Mouse (Mus musculus) kidney, postnatal 25 days (tissue): Measurements from ENCODE around the gene Thap12.

Source experiments
- DNase-seq, 2 experiments: peaks; one replicate each; pipeline ENCODE4 v3.0.0; 2021; ENCODE audit warnings: mixed read lengths in 2 of 2

Gene Thap12

DNA sequence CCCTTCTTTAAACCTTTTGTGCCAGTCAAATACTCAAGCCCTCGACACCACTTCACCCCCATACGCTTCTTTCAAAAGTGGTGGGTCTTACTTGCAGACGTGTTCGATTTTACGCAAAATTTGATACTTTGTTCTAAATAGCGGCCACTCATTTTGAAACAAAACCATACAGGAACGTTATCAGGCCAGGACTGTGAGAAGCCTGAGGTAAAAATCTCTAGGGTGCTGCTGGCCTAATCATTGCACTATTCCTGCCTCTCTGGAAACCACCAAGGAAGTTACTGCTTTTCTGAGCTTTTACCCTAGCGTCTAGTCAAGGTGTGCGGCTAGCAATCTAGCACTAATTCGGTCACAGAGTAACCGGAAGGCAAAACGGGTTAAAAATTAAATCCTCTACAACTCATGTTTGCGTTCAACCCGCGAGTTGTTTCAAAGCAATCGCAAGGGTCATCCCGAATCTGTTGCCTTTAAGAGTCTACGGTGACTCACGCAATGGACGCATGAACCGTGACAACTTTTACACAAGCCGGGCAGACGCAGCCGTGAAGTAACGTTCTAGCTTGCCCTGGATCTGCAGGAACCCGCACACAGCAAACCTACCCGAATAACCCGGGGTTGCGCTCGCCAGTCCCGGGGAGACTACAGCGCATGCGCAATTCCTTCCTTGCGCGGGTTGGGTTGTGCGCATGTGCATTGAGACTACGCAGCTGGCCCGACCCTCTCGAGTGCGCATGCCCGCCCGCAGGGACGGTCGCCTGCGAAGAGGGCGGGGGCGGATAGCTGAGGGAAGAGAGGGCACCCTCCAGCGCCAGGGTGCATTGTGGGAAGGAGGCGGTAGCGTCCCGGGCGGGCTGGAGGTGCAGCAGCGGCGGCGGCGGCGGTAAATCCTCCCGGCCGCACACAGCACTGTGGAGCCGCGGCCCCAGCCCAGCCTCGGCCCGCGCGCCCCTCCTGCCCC lies at the start of gene Thap12:
Gene Thap12, plus strand, starts transcription at position 821 of the 958 bp plus-strand sequence.
- DNase-seq = peak; percentile 99

DNA sequence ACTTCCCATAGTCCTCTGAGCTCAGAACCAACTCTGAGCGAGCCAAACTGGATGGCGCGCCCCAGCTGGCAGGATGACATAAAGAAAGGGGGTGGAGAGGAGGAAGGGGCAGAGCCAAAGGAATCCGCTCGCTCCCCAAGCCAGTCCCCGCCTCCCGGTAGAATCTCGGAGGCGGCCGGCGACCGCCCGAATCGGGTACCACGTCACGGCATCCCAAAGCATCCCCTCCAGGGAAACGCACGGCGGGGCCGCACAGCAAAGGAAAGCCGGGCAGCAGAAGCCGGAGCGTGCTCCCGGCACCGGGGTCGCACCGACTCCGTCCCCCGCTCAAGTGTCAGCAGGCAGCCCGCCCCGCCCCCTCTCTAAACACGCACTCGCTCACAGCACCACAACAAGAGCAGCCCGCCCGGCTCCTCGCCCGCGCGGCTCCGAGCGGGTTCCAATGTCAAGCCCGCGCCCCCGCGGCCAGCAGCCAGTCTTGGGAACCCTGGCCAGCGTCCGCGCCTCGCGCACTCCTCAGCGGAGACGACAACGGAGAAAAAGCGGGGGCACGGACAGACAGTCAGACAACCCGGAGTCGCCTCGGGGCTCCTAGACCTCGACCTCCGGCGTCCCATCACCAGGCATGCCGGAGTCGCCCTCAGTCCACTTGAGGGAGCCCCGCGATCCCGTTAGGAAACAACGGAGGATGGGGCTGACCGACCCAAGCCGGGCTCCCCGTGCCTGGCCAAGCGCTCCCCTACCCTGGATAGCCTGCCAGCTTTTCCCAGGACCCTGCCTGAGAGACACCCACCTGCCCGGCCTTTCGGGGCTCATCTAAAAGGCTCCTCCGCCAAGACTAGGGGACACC lies 47.0 kb upstream of the Thap12 start:
- peak; percentile 77 to 89 for DNase-seq

DNA sequence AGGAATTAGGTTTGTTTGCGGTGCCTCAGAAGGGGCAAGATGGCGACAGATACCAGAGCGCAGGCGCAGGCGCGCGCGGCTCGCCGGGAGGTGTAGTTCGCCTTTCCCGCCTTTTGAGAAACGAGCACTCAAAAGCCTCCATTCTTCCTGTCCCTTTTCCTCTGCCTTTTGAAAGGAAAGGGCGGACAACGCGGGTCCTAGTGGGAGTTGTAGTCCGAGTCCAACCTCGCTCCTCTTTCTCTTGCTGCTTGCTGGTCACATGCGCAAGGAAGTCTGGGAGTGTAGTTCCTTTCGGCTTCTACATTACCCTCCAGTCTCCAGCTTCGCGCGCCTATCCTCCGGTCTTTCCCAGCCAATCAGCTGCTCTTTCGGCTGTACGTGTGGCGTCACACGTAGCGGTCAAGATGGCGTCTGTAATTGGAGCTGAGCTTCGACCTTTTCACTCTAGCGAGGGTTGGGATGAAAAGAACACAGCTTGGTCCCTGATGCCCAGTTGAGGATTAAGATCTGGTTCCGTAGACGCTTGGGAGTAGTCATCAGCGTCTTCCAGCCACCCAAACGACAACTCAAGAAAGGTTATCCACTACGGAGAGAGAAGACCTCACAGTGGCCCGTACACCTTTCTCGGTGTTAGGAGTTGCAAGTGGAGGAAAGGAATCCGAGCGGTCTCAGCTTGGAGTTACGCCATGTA lies 46.2 kb upstream of the Thap12 start, which contains the start of gene Emsy:
Gene Emsy, minus strand, starts transcription at position 253 of the 691 bp plus-strand sequence.
- peak; percentile 94 to 98 for DNase-seq

DNA sequence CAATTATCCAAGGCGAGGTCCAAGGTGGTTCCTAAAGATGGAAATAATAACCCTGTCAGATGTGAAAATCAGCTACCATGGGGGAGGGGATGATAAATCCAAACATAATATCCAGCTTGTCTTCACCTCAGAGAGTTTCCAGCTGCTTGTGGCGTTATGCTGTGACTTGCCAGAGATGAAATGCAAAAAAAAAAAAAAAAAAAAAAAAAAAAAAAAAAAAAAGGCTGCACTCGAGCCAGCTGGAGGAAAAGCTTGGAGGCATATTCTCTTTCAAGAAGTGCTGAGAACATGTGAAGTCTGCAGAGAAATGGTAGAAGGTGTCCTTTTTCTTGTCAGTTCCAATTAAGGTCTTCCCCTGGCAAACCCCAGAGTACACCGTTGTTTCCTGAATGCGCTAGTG lies 37.7 kb upstream of the Thap12 start:
- DNase-seq = no peak

DNA sequence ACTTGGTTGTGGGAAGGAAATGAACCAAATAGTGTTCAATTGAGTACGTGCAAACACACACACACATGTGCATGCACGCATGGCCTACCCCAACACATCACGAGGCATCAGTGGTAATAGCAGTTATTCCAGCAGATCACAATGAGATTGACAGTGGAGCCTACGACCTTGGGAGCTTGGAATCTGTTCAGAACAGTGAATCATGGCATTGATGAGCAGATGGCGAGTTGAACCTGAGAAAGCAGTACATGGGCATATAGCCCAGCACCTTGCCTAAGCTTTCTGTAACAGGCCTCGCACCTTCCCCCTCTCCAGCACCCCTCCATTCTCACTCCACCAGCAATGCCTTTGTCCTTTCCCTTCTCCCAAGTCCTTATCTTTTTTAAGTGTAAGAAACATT lies 37.2 kb upstream of the Thap12 start:
- no peak for DNase-seq

DNA sequence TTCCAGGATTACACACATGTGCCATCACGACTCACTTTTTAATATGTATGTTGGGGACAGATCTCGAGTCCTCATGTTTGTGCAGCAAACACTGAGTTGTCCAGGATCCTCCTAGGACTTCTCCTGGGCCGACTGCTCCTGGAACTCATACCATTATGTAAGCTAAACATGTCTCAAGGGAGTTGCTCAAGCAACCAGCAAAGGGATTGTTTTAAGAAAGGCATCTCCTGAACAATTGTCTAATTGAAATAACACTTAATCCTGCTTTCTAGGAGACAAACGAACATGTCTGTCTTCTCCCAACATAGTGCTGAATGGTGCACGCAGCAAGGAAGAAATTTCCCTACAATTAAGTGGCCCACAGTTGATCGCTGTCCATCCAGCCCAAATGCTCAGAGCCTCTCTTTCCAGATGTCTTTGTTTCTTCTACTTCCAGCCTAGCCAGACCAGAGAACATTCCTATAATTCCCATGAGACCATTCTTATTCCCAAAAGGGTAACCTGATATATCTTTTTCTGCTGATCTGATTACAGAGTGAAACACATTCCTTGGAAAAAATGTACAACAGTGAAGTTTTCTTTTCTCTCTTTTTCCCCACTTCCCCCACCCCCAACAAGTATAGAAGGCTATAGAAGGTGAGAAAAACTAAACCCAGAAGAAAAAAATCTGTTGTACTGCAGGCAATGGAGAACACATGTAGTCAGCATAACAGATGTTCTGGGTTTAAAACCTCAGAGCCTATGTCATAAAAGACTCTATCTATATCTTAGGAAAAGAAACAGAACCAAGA lies 34.8 kb upstream of the Thap12 start:
- no peak for DNase-seq

DNA sequence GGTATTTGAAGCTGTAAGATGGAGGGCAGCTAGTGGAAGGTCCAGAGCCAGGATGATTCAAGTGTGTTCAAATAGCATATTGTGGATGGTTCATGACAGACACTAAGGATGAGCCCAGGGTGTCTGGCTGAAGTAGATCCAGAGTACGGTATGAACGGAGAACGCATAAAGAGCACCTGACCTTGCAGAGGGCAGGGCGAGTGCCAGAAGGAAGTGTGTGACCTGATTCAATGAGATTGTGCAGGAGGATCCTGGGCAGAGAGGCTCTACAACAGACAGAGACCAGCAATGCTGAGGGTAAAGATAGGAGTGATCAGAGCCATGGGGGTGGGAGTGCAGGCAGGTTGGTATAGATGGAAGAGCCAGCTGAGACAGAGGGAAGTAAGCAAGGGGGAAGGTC lies 32.1 kb upstream of the Thap12 start:
- DNase-seq = no peak

DNA sequence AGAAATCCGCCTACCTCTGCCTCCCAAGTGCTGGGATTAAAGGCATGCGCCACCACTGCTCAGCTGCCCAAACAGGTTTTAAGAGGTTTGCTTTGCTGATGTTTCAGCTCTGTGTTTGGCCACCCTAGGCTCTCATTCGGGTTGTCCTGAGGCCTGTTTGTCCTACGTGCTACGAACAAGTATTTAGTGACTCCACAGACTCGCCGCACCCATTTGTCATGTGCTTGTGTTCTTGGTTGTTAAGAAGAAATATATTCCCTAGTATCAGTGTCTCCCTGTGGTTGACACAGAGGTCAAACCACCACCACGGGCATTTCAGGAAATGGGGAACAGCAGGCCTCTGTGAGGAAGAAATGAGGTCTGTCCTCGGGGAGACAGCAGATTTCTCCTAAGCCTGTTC lies 31.5 kb upstream of the Thap12 start:
- DNase-seq = peak; percentile 20 to 65

DNA sequence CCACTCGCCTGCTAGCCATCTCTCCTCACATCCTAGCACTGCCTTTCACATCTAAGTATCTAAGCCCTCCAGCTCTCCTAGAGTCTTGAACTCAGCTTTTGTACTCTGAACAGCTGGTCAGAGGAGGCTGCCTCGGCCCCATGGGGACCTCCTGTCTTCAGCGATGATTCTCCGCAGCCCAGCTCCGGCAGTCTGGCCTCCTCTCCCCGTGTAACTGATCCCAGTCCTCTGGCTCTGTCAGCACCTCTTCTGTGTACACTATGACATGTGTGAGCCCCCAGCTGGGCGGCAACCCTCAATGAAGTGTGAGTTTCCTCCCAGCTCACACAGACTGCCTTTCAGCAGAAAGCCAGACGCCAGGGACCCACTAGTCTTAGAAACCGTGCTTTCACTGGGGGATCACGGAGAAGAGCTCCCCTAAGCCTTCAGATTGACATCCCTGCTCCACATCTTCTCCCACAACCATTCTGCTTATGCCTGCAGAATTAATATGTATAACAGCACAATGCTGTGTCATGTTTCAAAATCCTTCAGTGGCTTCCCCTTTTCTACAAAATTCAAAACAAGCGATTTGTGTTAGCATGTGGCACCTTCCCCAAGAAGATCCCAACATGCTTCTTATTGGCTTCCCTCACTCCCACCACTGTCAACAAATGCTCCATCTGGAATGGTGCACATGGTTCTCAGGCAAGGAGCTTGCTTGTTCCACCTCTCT lies 30.5 kb upstream of the Thap12 start:
- no peak for DNase-seq

DNA sequence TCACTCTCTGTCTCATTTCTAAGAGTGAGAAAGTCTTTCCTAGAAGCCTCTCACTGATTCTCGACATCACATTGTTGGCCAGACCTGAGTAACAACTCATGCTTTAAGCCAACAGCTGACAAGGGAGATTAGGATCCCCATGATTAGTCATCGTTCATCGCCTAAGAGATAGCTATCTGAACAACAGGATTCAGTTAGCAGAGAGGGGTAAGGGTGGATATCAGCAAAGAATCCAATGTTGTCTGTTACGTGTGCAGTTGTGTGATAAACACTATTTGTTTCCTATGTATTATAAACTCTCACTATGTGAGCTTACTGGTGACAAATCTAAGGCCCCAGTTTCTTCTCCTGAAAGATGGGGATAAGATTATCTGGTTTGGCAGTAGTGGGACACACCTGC lies 28.6 kb upstream of the Thap12 start:
- DNase-seq = no peak

DNA sequence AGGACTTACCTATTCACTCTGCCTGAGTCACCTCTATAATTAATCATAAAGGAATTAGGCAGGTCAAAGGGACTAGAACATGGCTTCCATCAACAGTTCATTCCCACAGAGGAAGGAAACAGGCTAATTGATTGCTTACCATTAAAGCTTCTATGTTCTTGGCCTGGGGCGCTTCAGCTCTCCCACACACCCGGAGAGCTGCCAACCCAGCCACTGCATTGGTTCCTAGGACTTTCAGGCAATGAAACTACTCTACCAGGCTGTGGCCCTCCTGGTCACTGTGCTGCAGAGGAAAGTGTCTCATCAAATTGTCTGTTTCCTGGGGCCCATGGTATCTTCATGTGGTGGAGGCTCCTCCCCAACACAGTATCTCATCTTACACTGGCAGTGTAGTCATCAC lies 25.4 kb upstream of the Thap12 start:
- DNase-seq = peak; percentile 35 to 61

DNA sequence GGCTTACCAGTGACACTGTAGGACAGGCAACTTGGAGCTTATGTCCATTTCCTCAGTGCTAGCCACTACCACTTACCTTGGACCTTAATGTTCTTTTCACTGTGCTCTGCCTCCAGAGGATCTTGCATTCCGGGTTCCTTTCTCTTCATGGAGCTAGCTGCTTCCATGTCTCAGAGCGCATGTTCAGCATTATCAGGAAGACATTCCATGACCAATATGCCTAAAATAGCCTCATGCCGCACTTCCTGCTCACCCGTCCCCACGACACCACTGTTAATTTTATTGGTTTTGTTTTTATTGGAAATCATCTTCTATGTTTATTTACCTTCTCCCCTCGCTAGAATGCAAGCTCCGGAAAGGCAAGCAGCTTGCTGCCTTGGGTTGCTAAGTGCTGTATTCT lies 24.5 kb upstream of the Thap12 start:
- peak; percentile 30 to 43 for DNase-seq

DNA sequence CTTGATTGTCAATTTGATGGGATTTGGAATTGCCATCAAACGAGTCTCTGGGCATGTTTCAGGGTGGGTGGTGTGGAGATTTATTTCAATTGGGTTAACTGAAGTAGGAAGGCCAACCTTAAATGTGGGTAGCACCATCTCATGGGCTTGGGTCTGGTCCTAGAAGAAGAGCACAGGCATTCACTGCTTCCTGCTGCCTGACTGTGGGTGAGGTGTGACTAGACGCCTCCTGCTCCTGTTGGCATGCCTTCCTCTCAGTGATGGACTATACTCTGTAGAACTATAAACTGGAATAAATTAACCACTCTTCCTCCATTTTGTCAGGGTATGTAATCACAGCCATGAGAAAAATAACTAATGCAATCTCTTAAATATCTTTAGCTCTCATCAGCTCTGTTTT lies 22.2 kb upstream of the Thap12 start:
- DNase-seq = no peak

DNA sequence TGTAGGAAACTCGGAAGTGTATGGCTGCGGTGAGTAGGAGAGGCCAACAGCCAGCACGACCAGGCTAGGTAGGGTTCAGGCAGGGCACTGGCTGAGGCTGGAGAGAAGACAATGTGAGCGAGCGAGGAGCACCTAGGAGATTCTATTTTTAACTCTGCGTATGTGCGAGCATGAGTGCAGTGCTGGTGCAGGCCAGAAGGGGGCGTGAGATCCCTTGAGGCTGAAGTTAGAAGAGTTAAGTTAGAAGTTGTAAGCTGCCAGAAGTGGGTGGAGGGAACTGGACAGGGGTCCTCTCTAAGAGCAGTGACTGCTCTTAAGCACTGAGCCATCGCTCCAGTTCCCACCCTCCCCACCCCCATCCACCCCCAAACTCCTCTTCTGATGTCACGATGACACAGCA lies 20.1 kb upstream of the Thap12 start:
- DNase-seq = peak in 1 of 2 experiments; percentile 39

DNA sequence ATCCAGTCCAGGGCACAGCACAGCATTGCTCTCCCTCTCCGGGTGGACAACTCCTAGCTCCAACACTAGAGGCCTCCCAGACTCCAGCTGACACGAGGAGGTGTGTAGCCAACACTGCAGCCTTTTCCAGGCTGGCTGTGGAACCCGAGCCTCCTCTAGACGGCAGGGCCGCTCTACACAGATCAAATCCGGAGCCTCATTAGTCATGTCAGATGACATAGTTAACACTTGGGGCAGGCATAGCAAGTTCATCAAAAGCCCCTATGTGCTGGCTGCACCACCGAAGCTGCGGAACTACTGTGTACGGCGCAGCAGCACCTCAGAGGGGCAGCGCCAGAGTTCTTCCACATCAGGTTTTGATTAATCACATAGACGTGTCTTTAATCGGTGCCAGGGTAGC lies 17.0 kb upstream of the Thap12 start:
- DNase-seq = peak; percentile 59 to 71

DNA sequence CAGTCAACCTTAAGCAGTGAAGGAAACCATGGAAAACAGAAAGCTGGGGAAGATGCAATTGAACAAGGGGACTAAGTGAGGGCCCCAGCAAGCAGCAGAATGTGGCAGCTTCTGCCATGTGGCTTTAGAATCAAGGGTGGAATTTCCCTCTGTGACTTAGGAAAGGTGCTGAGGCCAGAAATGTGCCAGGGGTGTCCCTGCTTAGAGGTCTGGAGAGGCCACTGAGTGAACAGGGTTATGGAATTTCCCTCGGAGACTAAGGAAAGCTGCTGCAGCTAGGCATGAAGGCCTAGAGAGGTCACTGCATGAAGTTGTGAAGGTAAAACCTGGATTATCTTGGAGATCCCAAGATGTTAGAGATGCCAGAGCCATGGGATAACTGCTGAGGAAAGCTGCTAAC lies 12.8 kb upstream of the Thap12 start:
- DNase-seq = no peak

DNA sequence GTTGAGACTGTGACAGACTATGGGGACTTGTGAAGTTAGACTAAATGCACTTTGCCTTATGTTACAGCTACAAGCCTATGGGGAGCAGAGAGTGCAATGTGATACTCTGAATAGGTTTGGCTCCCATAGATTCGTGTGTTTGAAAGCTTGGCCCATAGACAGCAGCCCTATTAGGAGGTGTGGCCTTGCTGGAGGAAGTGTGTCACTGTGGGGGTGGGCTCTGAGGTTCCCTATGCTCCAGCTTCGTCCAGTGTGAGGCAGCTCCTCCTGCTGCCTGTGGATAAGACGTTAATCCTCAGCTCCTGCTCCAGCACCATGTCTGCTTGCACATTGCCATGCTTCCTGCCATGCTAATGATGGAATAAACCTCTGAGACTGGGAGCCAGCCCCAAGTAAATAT lies 12.1 kb upstream of the Thap12 start:
- DNase-seq = no peak

DNA sequence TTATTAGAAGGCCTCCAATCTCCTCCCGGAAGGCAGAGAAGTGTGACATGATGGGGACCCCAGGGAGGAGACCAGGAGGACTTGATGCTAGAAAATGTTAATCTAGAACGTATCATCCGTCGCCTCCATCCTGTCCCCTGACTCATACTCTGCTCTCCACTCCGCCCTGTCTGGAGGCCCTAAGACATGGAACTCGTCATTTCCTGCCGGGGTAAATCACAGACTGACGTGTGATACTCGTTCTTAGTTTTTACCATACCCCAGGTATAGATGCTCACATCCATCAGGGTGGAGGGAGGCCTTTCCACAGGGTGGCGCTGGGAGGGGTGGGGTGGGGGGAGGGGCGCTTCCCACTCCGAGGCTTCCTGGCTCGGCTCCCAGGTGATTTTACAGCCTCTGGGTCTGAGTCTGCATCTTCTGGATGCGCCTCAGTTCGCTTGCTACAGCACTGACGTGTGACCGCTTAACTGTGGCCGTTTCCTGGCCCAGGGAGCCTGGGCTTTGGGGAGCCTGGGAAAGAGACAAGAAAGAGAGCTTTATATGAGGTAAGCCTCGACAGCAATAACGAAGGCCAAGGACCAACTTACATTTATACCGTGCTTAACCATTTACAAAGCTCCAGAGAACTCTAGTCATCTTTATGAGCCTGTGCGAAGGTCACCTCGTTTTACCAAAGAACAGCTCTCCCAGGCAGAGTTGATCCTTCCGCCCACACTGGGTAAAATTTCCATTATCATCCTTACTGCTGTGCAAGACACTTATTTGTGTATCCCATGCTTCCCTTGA lies 9.9 kb upstream of the Thap12 start:
- peak; percentile 80 to 84 for DNase-seq

DNA sequence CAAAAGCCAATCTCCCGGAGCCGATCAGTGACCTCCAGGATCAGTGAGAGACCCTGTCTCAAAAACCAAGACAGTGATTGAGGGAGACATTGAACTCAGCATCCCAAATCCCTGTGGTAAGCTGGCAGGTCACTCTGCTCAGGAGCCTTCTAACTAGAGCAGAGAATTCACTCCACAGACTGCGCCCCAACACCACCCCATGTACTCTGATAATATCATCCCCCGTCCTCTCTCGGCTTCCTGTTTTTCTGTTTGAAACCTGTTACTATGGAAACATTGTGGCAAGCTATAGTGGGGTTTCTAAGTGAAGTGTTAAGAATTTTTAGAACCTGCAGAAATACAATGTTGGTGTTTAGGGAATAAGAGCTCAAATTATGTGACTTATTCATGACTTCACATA lies 8.9 kb upstream of the Thap12 start:
- DNase-seq = peak; percentile 36 to 56

DNA sequence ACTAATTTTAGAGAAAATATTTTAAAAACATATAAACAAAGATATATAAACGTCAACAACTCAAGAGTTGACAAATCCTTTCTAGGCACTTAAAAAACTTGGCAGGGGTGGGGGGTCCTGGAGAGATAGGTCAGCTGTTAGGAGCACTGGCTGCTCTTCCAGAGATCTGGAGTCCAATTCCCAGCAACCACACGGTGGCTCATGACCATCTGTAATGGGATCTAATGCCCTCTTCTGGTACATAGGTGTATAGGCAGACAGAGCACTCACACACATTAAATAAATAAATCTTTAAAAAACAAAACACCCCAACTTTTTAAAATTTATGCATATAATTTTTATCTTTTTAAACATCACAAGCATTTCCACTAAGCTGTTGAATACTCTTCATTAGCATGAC lies 5.4 kb upstream of the Thap12 start:
- peak; percentile 38 to 48 for DNase-seq

DNA sequence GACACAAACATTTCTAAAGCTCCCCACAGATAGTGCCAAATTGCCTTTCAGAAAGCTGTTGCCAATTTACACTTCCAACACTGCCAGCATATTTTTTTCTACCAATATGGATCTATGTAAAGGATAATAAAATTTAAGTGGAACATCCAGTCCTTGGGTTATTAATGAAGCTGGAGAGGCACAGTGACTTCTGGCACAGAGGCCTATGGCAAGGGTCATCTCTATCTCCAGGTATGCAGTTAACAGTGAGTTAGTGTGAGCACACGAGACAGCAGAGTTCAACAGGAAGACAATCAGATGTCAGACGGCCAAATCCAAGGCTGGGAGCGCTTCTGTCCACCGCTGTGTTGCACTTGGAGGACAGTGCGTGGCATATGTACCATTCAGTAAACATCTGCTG lies 4.9 kb upstream of the Thap12 start:
- DNase-seq = no peak
